Mouse (Mus musculus) forebrain, embryonic 13.5 days (tissue): ENCODE results near the gene Ybx1. TPM values are rescaled to one million over a fixed set of nuclear protein-coding genes. Genes with fewer than 3 reads are reported as not detected.

Experiments
- ATAC-seq: fragments of 200-750 bp; cut with Nextera tagmentation; 2 replicates; pipeline ENCODE4 v1.8.0; 2017
- H3K27ac ChIP-seq: fragments of 300-500 bp; sonication (generic); 2 replicates; pipeline ENCODE4 v1.5.1; 2015; ENCODE audit warnings: inconsistent platforms, mild to moderate bottlenecking, moderate library complexity
- H3K27me3 ChIP-seq: fragments of 300-500 bp; sonication (generic); 2 replicates; pipeline ENCODE4 v1.6.1; 2015; ENCODE audit warnings: mild to moderate bottlenecking, inconsistent platforms
- H3K36me3 ChIP-seq: fragments of 300-500 bp; sonication (generic); 2 replicates; pipeline ENCODE4 v1.6.1; 2015; ENCODE audit warnings: mild to moderate bottlenecking, inconsistent platforms; ENCODE audit not compliant: poor library complexity, severe bottlenecking
- H3K4me1 ChIP-seq: fragments of 300-500 bp; sonication (generic); 2 replicates; pipeline ENCODE4 v1.6.1; 2015; ENCODE audit warnings: inconsistent platforms
- H3K4me2 ChIP-seq: fragments of 300-500 bp; sonication (generic); 2 replicates; pipeline ENCODE4 v1.6.1; 2015; ENCODE audit warnings: inconsistent platforms, mild to moderate bottlenecking, moderate library complexity
- H3K4me3 ChIP-seq: fragments of 300-500 bp; sonication (generic); 2 replicates; pipeline ENCODE4 v1.5.1; 2015; ENCODE audit warnings: mild to moderate bottlenecking, inconsistent platforms
- H3K9ac ChIP-seq: fragments of 300-500 bp; sonication (generic); 2 replicates; pipeline ENCODE4 v1.6.1; 2015; ENCODE audit warnings: mild to moderate bottlenecking, inconsistent platforms
- H3K9me3 ChIP-seq: fragments of 300-500 bp; sonication (generic); replicated peaks from 2 replicates; pipeline ENCODE4 v1.6.1; 2016; ENCODE audit warnings: inconsistent platforms
- WGBS: fragments of 180-500 bp; shearing (Covaris S2); methylation state at CpG from one replicate; pipeline ENCODE4 v1.1.7; 2015; 5-methylcytosine and 5-hydroxymethylcytosine counted together
- polyA plus RNA-seq: library from polyadenylated mRNA; unstranded; fragments of >200 nt; fragmentation: Nextera tagmentation; extraction: Ambion mirVana; gene quantifications from 2 replicates; pipeline ENCODE4 v1.2.1, GENCODE M21; 2015

Gene Ybx1
- polyA plus RNA-seq, 1 experiment from 2014 or later, result 887 TPM

DNA sequence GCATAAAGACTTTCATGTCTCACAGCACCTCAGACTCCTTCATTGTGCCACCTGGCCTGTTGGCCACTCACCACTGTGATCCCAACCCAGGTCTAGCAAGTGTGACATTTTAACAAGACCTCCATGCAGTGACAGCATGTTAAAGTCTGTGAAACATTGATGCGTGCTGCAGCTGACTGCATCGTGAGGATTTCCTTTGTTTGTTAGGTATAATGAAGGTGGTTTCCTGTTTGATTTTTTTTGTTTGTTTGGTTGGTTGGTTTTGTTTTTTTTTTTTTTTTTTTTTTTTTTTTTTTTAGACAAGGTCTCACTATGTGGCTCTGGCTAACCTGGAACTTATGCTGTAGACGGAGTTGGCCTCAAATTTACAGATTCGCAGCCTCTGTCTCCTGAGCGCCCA, 31.9 kb downstream of the Ybx1 start:
- no peak for ATAC-seq
- Histone ChIP-seq H3K27ac (no peak overlapping the region), H3K9me3 (no peaks in the 10 kb centered on the region), H3K27me3 (no peaks in the 10 kb centered on the region), H3K4me1 (no peaks in the 10 kb centered on the region), H3K4me3 (no peak overlapping the region), H3K4me2 (no peak overlapping the region), H3K9ac (no peak overlapping the region), H3K36me3 (0 out of 2 replicates have a peak, but pooled peaks cover 3% of the 10 kb centered on the region)
- 92% methylated on average over 5 of the region's 5 CpGs for WGBS

DNA sequence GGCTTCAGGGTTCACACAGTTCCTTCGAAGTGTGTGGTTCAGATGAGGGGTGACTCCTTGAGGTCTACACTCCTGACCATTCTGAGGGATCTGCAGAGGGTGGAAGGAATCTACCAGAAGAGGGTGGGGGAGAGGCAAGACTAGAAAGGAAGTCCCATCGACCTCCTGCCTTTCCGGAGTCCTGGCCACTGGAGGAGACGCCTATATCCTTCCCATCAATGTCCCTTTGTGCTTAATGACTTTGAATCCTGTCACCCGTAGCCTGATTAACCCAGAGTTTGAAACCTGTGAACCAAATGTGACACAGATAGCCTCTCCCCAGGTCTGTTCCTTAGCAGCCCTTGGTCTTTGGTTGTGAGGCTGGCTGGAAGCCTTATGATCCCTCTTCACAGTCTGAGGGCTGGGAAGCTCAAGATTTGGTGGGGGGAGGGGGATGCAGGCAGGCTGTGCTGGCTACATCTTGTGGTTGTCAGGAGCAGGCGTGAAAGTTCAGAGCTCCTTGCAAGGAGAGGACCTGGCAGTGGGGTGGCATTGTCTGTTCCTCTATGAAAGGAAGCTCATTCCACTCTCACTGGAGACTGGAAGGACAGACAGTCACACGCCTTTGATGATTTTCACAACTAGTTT, 33.2 kb downstream of the Ybx1 start:
- Histone ChIP-seq H3K4me1 (no peaks in the 10 kb centered on the region), H3K9ac (no peak overlapping the region), H3K27ac (no peak overlapping the region), H3K36me3 (0 out of 2 replicates have a peak, but pooled peaks cover 3% of the 10 kb centered on the region), H3K9me3 (no peaks in the 10 kb centered on the region), H3K4me2 (no peak overlapping the region), H3K27me3 (no peaks in the 10 kb centered on the region), H3K4me3 (no peak overlapping the region)
- 70% methylated on average over 7 of the region's 7 CpGs for WGBS
- no peak for ATAC-seq

DNA sequence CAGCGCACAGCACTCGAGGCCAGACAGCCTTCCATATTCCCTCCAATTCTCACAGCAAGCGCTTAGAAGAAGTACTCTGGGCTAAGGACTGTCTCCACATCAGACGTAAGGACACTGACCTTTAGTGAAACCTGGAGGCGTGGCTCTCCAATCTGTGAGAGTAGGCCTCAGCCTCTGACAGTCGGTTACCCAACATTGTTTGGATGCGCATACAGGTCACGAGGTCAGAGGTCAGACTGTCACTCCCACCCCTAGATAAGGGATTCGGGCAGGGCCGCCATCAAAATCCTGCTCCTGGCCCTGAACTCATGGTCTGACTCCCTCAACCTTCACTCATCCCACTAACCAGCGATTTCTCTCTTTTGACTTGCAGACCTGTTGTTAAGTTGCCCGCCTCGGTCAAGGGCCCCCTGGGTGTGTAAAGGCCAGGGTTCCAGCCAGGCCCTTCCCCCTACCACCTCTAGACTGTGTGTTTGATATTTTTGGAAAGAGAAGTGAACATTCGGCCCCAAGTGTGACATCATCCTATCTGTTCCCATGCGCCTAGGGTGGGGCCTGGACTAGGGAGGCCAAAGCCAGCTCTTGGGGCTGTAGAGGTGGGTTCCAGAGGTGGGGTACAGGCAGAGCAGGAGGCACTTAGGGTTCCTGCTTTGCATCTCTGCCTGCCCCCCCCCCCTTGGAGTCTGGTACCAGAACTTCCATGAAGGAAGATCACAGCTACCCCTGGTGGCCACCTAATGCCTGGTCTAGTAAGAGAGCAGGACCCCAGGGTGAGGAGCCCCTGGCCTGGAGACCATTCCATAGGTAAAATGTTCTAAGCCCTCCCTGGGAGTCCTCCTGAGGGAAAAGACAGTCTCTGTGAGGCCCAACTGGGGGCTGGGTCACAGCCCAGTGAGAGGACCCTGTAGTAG, 34.8 kb downstream of the Ybx1 start:
- Histone ChIP-seq H3K4me3 (no peak overlapping the region), H3K9ac (no peak overlapping the region), H3K4me2 (no peak overlapping the region), H3K4me1 (peaks cover 9% of the 10 kb centered on the region), H3K27me3 (no peaks in the 10 kb centered on the region), H3K36me3 (0 out of 2 replicates have a peak, but pooled peaks cover 3% of the 10 kb centered on the region), H3K27ac (no peak overlapping the region), H3K9me3 (no peaks in the 10 kb centered on the region)
- 82% methylated on average over 15 of the region's 15 CpGs for WGBS
- no peak for ATAC-seq

DNA sequence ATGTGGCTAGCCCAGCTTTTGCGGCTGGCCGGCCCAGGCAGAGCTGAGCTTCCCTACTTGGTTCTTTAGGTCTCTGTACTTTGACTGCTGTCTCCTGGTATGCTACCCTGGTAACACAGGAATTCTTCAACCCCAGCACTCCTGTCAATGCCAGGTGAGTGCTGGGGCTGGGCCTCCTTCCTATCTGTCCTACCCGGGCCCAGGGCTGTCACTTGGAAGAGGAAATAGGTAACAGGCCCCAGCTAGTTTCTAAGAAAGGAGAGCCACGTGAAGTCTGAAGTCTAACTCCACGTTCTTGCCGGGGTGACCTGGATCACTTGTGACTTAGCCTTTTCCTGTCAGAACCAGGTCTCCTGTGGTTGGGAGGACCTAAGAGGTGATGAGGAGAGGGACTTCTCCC, 37.3 kb downstream of the Ybx1 start:
- ATAC-seq, result no peak
- H3K4me2 ChIP-seq, result no peak overlapping the region
- H3K4me3 ChIP-seq, result no peak overlapping the region
- no peak overlapping the region for H3K27ac ChIP-seq
- no peak overlapping the region for H3K9ac ChIP-seq
- H3K4me1 ChIP-seq, result peaks cover 22% of the 10 kb centered on the region
- H3K9me3 ChIP-seq, result no peaks in the 10 kb centered on the region
- H3K36me3 ChIP-seq, result no peaks in the 10 kb centered on the region
- H3K27me3 ChIP-seq, result no peaks in the 10 kb centered on the region
- WGBS, result 76% methylated on average over 6 of the region's 6 CpGs

DNA sequence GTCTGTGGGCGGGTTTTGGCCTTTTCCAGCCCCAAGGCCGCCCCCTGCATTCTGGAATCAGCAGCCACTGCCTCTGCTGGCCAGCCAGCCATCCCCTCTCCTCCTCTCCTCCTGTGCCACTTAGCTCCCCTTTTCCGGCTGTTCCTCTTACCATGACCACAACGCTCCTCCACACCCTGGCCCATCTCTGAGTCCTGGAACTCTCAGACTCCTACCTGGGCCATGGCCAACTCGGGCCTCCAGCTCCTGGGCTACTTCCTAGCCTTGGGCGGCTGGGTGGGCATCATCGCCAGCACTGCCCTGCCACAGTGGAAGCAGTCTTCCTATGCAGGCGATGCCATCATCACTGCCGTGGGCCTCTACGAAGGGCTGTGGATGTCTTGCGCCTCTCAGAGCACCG, 39.1 kb downstream of the Ybx1 start, which contains the start of gene Cldn19:
Gene Cldn19, plus strand, starts transcription at position 64 of the 400 bp plus-strand sequence.
- WGBS, result 76% methylated on average over 12 of the region's 12 CpGs
- Histone ChIP-seq H3K27me3 (no peaks in the 10 kb centered on the region), H3K4me2 (peak within 1 kb of the TSS; percentile 22; the same call in 1 of the 2 replicates), H3K9me3 (no peaks in the 10 kb centered on the region), H3K27ac (peak within 1 kb of the TSS; percentile 64), H3K4me3 (no peak within 1 kb of the TSS), H3K36me3 (no peaks in the 10 kb centered on the region), H3K9ac (no peak within 1 kb of the TSS; the same call in 1 of the 2 replicates), H3K4me1 (peaks cover 22% of the 10 kb centered on the region)
- no peak for ATAC-seq

DNA sequence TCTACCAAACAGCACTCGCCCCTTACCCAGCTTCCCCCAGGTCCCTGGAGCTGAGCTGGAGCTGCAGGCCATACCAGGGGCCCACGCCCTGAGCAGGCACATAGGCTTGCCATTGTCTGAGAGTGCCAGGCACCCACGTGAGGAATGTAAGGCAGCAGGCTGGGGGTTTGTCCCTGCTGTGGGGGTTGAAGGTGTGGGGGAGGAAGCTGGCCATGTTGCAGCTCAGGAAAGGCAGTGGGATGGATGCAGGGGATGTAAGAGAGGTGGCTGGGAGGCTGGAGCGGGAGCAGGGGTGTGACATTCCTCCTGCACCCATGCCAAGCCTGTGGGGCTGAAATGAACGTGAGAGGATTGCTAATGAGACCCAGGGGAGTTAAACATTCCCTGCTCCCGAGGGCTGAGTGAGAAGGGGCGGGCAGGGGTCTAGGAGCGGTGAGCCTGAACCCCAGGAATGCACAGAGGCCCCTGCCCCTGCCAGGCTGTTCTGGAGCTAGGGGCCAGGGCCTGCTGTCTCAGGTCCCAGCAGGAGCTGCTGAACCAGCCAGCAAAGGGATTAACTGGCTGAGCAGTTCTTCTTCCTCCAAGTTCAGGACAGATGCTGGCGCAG, 40.3 kb downstream of the Ybx1 start:
- peak overlapping the region; percentile 22; the same call in 1 of the 2 replicates for H3K4me2 ChIP-seq

DNA sequence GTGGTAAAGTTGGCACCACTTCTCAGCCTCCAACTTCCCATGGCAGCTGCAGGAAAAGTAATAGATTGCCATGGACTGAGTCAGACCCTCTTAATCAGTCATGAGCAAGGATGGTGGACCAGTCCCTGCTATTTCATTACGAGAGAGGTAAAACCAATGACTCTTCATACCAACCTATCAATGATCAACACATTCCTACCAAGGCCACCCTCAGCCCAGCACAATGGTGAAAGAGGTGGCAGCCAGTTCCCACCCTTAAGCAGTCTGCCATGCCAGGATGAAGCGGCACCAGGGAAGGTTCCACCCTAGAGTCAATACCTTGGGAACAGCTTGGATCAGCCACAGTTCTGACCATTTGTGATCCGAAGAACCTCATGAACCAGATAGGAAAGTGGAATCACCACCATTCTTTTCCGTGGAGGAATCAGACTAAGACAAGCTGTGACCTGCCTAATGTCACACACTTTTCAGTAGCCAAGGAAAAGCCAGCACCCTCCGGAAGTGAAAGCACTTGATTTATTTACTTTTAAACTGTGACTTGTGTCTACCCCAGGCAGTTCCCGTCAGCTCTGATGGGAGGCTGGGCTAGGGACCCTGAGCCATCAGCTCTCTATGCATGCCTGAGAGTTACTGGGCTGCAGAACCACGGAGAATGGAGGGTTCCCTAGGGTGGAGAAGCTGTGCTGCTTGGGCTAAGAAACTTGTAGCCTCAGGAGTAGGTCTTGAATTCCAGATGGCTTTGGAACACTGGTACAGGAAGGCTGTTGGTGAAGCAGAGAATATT, 42.2 kb downstream of the Ybx1 start:
- ATAC-seq, result no peak
- Histone ChIP-seq H3K4me3 (no peak overlapping the region), H3K27me3 (no peaks in the 10 kb centered on the region), H3K9ac (no peak overlapping the region), H3K4me2 (no peak overlapping the region), H3K9me3 (no peaks in the 10 kb centered on the region), H3K27ac (no peak overlapping the region), H3K4me1 (peaks cover 35% of the 10 kb centered on the region), H3K36me3 (peaks cover 9% of the 10 kb centered on the region)
- WGBS, result 83% methylated on average over 7 of the region's 7 CpGs

More for the DNA sequence above, 40.3 kb downstream of the Ybx1 start:
- Histone ChIP-seq H3K27me3 (no peaks in the 10 kb centered on the region), H3K36me3 (no peaks in the 10 kb centered on the region), H3K4me1 (peaks cover 22% of the 10 kb centered on the region), H3K27ac (peak overlapping the region; percentile 64), H3K4me3 (no peak overlapping the region), H3K9ac (no peak overlapping the region; the same call in 1 of the 2 replicates), H3K9me3 (no peaks in the 10 kb centered on the region)
- ATAC-seq, result peak; percentile 83
- WGBS, result 17% methylated on average over 9 of the region's 9 CpGs

DNA sequence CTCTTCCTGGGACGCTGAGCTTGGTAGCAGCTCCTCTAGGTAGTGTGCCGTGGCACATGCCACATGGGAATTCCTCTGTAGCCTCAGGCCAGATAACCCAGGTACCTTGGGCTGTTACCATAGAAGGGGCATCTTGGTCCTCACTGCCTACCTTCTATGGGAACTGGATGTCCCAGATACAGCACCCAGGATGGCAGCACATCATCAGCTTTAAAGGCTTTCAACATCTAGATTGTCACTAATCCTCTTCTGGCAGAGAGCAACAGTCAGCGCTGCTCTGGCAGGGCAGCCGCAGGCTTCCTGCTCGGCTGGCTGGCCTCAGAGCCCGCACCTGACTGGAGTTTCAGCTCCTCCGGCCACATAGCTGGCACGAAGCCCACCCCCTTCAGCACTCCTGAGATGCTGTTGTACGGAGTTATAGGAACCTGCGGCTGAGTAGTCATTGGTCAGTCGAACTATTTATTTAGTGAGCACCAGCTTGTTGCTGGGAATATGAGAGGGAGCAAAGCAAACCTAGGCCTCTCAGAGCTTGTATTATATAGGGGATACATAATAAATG, 45.9 kb downstream of the Ybx1 start:
- Histone ChIP-seq H3K4me1 (peaks cover 29% of the 10 kb centered on the region), H3K4me2 (no peak overlapping the region), H3K27me3 (no peaks in the 10 kb centered on the region), H3K9me3 (no peaks in the 10 kb centered on the region), H3K27ac (no peak overlapping the region; the same call in 1 of the 2 replicates), H3K9ac (0 out of 2 replicates have a peak overlapping the region, but pooled peaks have one; percentile 30), H3K4me3 (no peak overlapping the region), H3K36me3 (peaks cover 35% of the 10 kb centered on the region)
- 75% methylated on average over 11 of the region's 11 CpGs for WGBS
- ATAC-seq, result no peak

DNA sequence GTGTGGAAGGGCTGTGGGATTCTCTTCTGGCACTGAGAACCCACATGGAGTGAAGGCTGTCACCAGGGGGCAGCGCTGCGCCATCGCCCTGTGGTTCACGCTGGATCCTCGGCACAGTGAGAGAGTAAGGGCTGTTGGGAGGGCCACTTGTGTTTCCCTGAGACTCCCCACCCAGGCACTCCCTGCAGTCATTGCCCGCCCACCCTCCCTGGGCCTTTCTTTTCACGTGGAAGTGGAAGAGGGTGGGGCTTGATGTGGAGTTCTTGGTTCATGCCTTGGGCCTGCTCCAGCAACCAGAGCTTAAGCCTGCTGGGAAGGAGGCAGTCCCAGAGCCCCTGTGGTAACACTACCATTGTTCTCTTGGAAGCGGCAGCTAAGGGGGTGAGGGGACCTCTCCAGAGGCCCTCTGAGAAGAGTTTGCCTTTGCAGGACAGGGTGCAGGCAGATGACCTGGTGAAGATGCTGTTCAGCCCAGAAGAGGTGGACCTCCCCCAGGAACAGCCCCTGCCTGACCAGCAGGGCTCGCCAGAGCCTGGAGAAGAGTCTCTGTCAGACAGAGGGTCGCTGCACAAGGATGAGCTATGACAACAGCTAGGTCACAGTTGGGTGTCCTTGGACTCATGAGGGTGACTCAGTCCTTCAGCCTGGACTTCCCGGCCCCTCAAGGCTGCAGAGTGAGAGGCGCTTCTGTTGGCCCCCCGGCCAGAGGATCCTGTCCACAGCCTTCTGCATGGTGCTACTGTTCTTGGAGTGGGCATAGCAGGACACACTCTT, 46.8 kb downstream of the Ybx1 start:
- 25% methylated on average over 13 of the region's 13 CpGs for WGBS
- H3K4me2 ChIP-seq, result peak overlapping the region; percentile 3; the same call in 1 of the 2 replicates
- H3K4me1 ChIP-seq, result peaks cover 27% of the 10 kb centered on the region
- H3K9me3 ChIP-seq, result no peaks in the 10 kb centered on the region
- H3K27me3 ChIP-seq, result no peaks in the 10 kb centered on the region
- H3K36me3 ChIP-seq, result peaks cover 38% of the 10 kb centered on the region
- peak overlapping the region; percentile 30; the same call in 1 of the 2 replicates for H3K9ac ChIP-seq
- peak overlapping the region; percentile 65 for H3K27ac ChIP-seq
- no peak overlapping the region for H3K4me3 ChIP-seq
- ATAC-seq, result peak; percentile 84

DNA sequence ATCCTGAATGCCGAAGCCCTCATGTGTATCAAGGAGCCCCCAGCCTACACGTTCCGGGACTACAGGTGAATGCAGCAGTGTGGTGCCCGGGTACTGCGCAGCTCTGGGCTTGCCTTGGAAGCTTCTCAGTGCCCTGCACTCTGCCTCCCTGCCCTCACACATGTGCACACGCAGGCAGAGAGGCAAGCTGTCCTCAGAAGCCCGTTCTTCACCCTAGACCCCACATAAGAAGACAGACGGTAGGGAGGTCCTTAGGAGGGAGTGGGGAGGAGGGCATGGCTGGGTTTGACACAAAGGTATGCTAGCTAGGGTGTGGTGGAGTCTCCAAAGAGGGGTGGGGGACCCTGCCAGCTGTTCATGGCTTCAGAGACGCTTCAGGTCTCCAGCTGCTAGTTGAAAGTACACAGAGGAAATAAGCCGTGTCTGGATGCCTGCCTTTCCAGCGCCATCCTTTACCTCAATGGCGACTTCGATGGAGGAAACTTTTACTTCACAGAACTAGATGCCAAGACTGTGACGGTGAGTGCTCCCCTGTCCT, 47.6 kb downstream of the Ybx1 start:
- peaks cover 47% of the 10 kb centered on the region for H3K36me3 ChIP-seq
- H3K4me2 ChIP-seq, result no peak overlapping the region
- H3K9me3 ChIP-seq, result no peaks in the 10 kb centered on the region
- ATAC-seq, result no peak
- H3K4me1 ChIP-seq, result peaks cover 27% of the 10 kb centered on the region
- H3K27me3 ChIP-seq, result no peaks in the 10 kb centered on the region
- H3K9ac ChIP-seq, result no peak overlapping the region
- H3K27ac ChIP-seq, result peak overlapping the region; percentile 35; the same call in 1 of the 2 replicates
- 79% methylated on average over 14 of the region's 14 CpGs for WGBS
- no peak overlapping the region for H3K4me3 ChIP-seq
